Mouse (Mus musculus) CH12.LX (cell line): ENCODE data around the gene Klhl18. TPM values are rescaled to one million over a fixed set of nuclear protein-coding genes. Genes with fewer than 3 reads are reported as not detected.

Experiments used
- DNase-seq: peaks from one replicate; pipeline ENCODE4 v3.0.0-alpha.2; 2013; ENCODE audit errors: extremely low read depth
- H3K27ac ChIP-seq: 2 replicates; pipeline ENCODE4 v1.5.1; 2012; ENCODE audit warnings: low read depth, mild to moderate bottlenecking, control low read depth, moderate library complexity; ENCODE audit not compliant: insufficient read depth
- H3K27me3 ChIP-seq: replicated peaks from 2 replicates; pipeline ENCODE3; 2012; ENCODE audit warnings: inconsistent platforms
- H3K36me3 ChIP-seq, 2 experiments: replicated peaks in 1 of 2; 2 replicates each; pipeline versions ENCODE3 to v1.6.1; 2012; ENCODE audit warnings: inconsistent platforms in 1 of 2, low read length in 1 of 2, mild to moderate bottlenecking in 1 of 2, mixed read lengths in 1 of 2, moderate library complexity in 1 of 2; ENCODE audit not compliant: control insufficient read depth in 1 of 2, insufficient read depth in 1 of 2
- H3K4me1 ChIP-seq, 2 experiments: 2 replicates each; pipeline ENCODE4 v1.6.1; 2012; ENCODE audit warnings: inconsistent platforms in 1 of 2, moderate library complexity in 1 of 2; ENCODE audit not compliant: insufficient read depth in 2 of 2, control insufficient read depth in 1 of 2
- H3K4me2 ChIP-seq: 2 replicates; pipeline ENCODE4 v1.6.1; 2012; ENCODE audit warnings: low read depth, mild to moderate bottlenecking, control low read depth; ENCODE audit not compliant: poor library complexity, insufficient read depth, severe bottlenecking
- H3K4me3 ChIP-seq, 3 experiments: fragments of 150-350 bp in 1 of 3; sonication (generic) in 1 of 3; replicated peaks in 1 of 3; 2 replicates each; pipeline versions ENCODE3 to v1.5.1; 2011 to 2012; ENCODE audit warnings: low read depth in 2 of 3, low read length in 2 of 3, mild to moderate bottlenecking in 2 of 3, moderate library complexity in 2 of 3, control low read depth in 1 of 3, improper control_type of control experiment in 1 of 3, inconsistent platforms in 1 of 3, mixed read lengths in 1 of 3; ENCODE audit not compliant: poor library complexity in 1 of 3
- H3K79me2 ChIP-seq: replicated peaks from 2 replicates; pipeline ENCODE4 v1.6.1; 2012; ENCODE audit warnings: mild to moderate bottlenecking, moderate library complexity; ENCODE audit not compliant: control insufficient read depth, poor library complexity, insufficient read depth, severe bottlenecking; ENCODE audit errors: extremely low read depth
- H3K9ac ChIP-seq: 2 replicates; pipeline ENCODE4 v1.6.1; 2012; ENCODE audit warnings: low read depth, mild to moderate bottlenecking, control low read depth, moderate library complexity; ENCODE audit not compliant: insufficient read depth
- H3K9me3 ChIP-seq: replicated peaks from 2 replicates; pipeline ENCODE3; 2012; ENCODE audit warnings: low read length, inconsistent platforms, mixed read lengths
- BHLHE40 ChIP-seq: IDR thresholded peaks from 2 replicates; pipeline ENCODE4 v1.6.1; 2011; ENCODE audit warnings: mild to moderate bottlenecking, low read depth, low read length, improper control_type of control experiment
- CHD1 ChIP-seq: IDR thresholded peaks from 2 replicates; pipeline ENCODE4 v1.6.1; 2012; ENCODE audit warnings: low read depth, low read length, improper control_type of control experiment, inconsistent platforms
- CHD2 ChIP-seq: IDR thresholded peaks from 2 replicates; pipeline ENCODE4 v1.6.1; 2011; ENCODE audit warnings: low read length, improper control_type of control experiment
- E2F4 ChIP-seq: IDR thresholded peaks from 2 replicates; pipeline ENCODE4 v1.6.1; 2011; ENCODE audit warnings: low read depth, low read length, improper control_type of control experiment; ENCODE audit not compliant: insufficient replicate concordance
- ELF1 ChIP-seq: IDR thresholded peaks from 2 replicates; pipeline ENCODE4 v1.6.1; 2014; ENCODE audit warnings: low read depth, mild to moderate bottlenecking, inconsistent platforms, low read length, improper control_type of control experiment
- EP300 ChIP-seq: IDR thresholded peaks from 2 replicates; pipeline ENCODE4 v1.6.1; 2011; ENCODE audit warnings: low read length, improper control_type of control experiment
- ETS1 ChIP-seq: conservative IDR thresholded peaks from 2 replicates; pipeline ENCODE4 v1.6.1; 2012; ENCODE audit warnings: low read depth, mild to moderate bottlenecking, inconsistent platforms, low read length, improper control_type of control experiment, moderate library complexity
- GABPA ChIP-seq: IDR thresholded peaks from 2 replicates; pipeline ENCODE4 v1.6.1; 2012; ENCODE audit warnings: low read depth, low read length, improper control_type of control experiment, inconsistent platforms; ENCODE audit not compliant: insufficient replicate concordance
- HCFC1 ChIP-seq: IDR thresholded peaks from 2 replicates; pipeline ENCODE4 v1.6.1; 2012; ENCODE audit warnings: low read depth, mild to moderate bottlenecking, inconsistent platforms, low read length, improper control_type of control experiment
- IRF4 ChIP-seq: IDR thresholded peaks from 2 replicates; pipeline ENCODE4 v1.6.1; 2014; ENCODE audit warnings: low read depth, mild to moderate bottlenecking, inconsistent platforms, low read length, improper control_type of control experiment
- JUN ChIP-seq: IDR thresholded peaks from 2 replicates; pipeline ENCODE4 v1.6.1; 2011; ENCODE audit warnings: low read depth, mild to moderate bottlenecking, low read length, improper control_type of control experiment, moderate library complexity; ENCODE audit not compliant: insufficient read depth
- JUND ChIP-seq: conservative IDR thresholded peaks from 2 replicates; pipeline ENCODE4 v1.6.1; 2011; ENCODE audit warnings: low read depth, low read length, improper control_type of control experiment
- KAT2A ChIP-seq: IDR thresholded peaks from 2 replicates; pipeline ENCODE4 v1.6.1; 2012; ENCODE audit warnings: low read length, improper control_type of control experiment, inconsistent platforms; ENCODE audit not compliant: insufficient replicate concordance
- MAFK ChIP-seq: IDR thresholded peaks from 2 replicates; pipeline ENCODE4 v1.6.1; 2011; ENCODE audit warnings: low read length, improper control_type of control experiment; ENCODE audit not compliant: insufficient replicate concordance
- MAX ChIP-seq: IDR thresholded peaks from 2 replicates; pipeline ENCODE4 v1.6.1; 2011; ENCODE audit warnings: low read length, improper control_type of control experiment
- MAZ ChIP-seq: IDR thresholded peaks from 2 replicates; pipeline ENCODE4 v1.6.1; 2012; ENCODE audit warnings: low read depth, mild to moderate bottlenecking, inconsistent platforms, low read length, improper control_type of control experiment, moderate library complexity
- MEF2A ChIP-seq: IDR thresholded peaks from 2 replicates; pipeline ENCODE4 v1.6.1; 2014; ENCODE audit warnings: low read depth, mild to moderate bottlenecking, inconsistent platforms, low read length, improper control_type of control experiment, borderline replicate concordance
- MYC ChIP-seq: IDR thresholded peaks from 2 replicates; pipeline ENCODE4 v1.6.1; 2011; ENCODE audit warnings: low read depth, mild to moderate bottlenecking, improper control_type of control experiment, low read length
- NELFE ChIP-seq: IDR thresholded peaks from 2 replicates; pipeline ENCODE4 v1.6.1; 2011; ENCODE audit warnings: low read depth, low read length, improper control_type of control experiment
- PAX5 ChIP-seq: IDR thresholded peaks from 2 replicates; pipeline ENCODE4 v1.6.1; 2012; ENCODE audit warnings: low read length, inconsistent platforms, mixed read lengths
- POLR2A ChIP-seq: IDR thresholded peaks from 2 replicates; pipeline ENCODE4 v1.6.1; 2011; ENCODE audit warnings: low read depth, mild to moderate bottlenecking, improper control_type of control experiment, low read length
- POLR2AphosphoS2 ChIP-seq: IDR thresholded peaks from 2 replicates; pipeline ENCODE4 v1.6.1; 2011; ENCODE audit warnings: low read depth, low read length, improper control_type of control experiment
- RCOR1 ChIP-seq: conservative IDR thresholded peaks from 2 replicates; pipeline ENCODE4 v1.6.1; 2012; ENCODE audit warnings: low read depth, mild to moderate bottlenecking, inconsistent platforms, low read length, improper control_type of control experiment
- SIN3A ChIP-seq: IDR thresholded peaks from 2 replicates; pipeline ENCODE4 v1.6.1; 2012; ENCODE audit warnings: low read length, improper control_type of control experiment, inconsistent platforms
- TBP ChIP-seq: conservative IDR thresholded peaks from 2 replicates; pipeline ENCODE4 v1.6.1; 2011; ENCODE audit warnings: low read depth, low read length, improper control_type of control experiment
- TCF12 ChIP-seq: IDR thresholded peaks from 2 replicates; pipeline ENCODE4 v1.6.1; 2014; ENCODE audit warnings: low read depth, mild to moderate bottlenecking, inconsistent platforms, low read length, improper control_type of control experiment
- USF2 ChIP-seq: conservative IDR thresholded peaks from 2 replicates; pipeline ENCODE4 v1.6.1; 2011; ENCODE audit warnings: low read depth, low read length, improper control_type of control experiment
- ZKSCAN1 ChIP-seq: IDR thresholded peaks from 2 replicates; pipeline ENCODE4 v1.6.1; 2012; ENCODE audit warnings: low read depth, inconsistent platforms, low read length, improper control_type of control experiment, borderline replicate concordance
- ZMIZ1 ChIP-seq: IDR thresholded peaks from 2 replicates; pipeline ENCODE4 v1.6.1; 2012; ENCODE audit warnings: low read depth, mild to moderate bottlenecking, inconsistent platforms, low read length, improper control_type of control experiment
- ZNF384 ChIP-seq: IDR thresholded peaks from 2 replicates; pipeline ENCODE4 v1.6.1; 2012; ENCODE audit warnings: low read depth, low read length, improper control_type of control experiment, inconsistent platforms
- dilution Hi-C: fragments of 300-500 bp; cut with MboI; formaldehyde crosslinking; loops from 2 replicates; pipeline ENCODE4 v1.14.3; 2020; ENCODE audit warnings: low sequenced_read_pairs; ENCODE audit not compliant: extremely low pct_unique_long_range_greater_than_20kb, extremely low pct_ligation_motif_present
- in situ Hi-C: fragments of 300-500 bp; cut with MboI; formaldehyde crosslinking; loops from 3 replicates; pipeline ENCODE4 v1.14.3; 2019; ENCODE audit warnings: low sequenced_read_pairs, low pct_ligation_motif_present, low pct_unique_long_range_greater_than_20kb, mixed read lengths
- polyA plus RNA-seq: library from polyadenylated mRNA; unstranded; fragments of >175 nt; gene quantifications from 2 replicates; pipeline ENCODE4 v1.2.1, GENCODE M21; 2012; ENCODE audit warnings: low read depth; ENCODE audit not compliant: insufficient read length
- total RNA-seq, 2 experiments: library from RNA; depleted of rRNA; stranded (reverse); fragments of 300-350 nt in 1 of 2; fragments of >200 nt in 1 of 2; gene quantifications; 2 replicates each; pipeline ENCODE4 v1.2.3; 2012 to 2014

The Klhl18 gene
- total and polyA plus RNA-seq, 3 experiments = 3.0 to 10.1 (median 4.8) TPM

GRCm38 (mm10) chr9:110436041-110436440 is 40.5 kb downstream of the Klhl18 start:
- Histone ChIP-seq H3K79me2 (no peaks in the 10 kb centered on the region), H3K27me3 (no peaks in the 10 kb centered on the region), H3K27ac (no peak overlapping the region; the same call in 1 of the 2 replicates), H3K4me1 (peaks cover 30 to 88% of the 10 kb centered on the region in 2 experiments), H3K9me3 (no peaks in the 10 kb centered on the region), H3K9ac (no peak overlapping the region), H3K36me3 (peaks cover 7 to 50% of the 10 kb centered on the region in 2 experiments), H3K4me3 (peak overlapping the region in 2 of 3 experiments; percentile 5 to 39), H3K4me2 (no peak overlapping the region)
- no peak for TF ChIP-seq MYC
- no peak for TF ChIP-seq IRF4
- 0 out of 2 replicates have a peak, but pooled peaks have one; percentile 35 for TF ChIP-seq EP300
- TF ChIP-seq PAX5 = no peak
- TF ChIP-seq ETS1 = peak; percentile 57; the same call in 1 of the 2 replicates
- peak; percentile 26; the same call in 1 of the 2 replicates for TF ChIP-seq JUND
- peak; percentile 53 for DNase-seq
- dilution Hi-C loops = no loop called here
- in situ Hi-C loops = no loop called here

DNA sequence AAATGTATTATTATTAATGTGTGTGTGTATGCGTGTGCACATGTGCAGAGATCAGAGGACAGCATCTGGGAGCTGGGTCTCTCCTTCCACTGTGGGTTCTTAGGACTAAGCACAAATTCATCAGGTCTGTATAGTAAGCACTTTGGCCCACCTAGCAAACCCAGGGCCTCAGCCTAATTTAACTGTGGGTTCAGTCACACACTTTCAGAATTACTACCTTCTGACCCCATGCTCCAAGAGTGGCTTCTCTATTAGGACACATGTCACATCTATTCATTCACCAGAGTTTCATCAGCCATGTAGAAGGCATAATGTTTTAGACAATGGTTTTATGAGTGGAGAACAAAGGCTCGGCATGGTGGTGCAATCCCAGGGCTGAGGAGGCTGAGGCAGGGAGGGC is 43.4 kb downstream of the Klhl18 start:
- H3K4me2 ChIP-seq = peak overlapping the region; percentile 41; the same call in 1 of the 2 replicates
- peaks cover 24 to 70% of the 10 kb centered on the region in 2 experiments for H3K36me3 ChIP-seq
- DNase-seq = peak; percentile 79
- dilution Hi-C loops = no loop called here
- in situ Hi-C loops = no loop called here
- H3K79me2 ChIP-seq = no peaks in the 10 kb centered on the region
- no peak overlapping the region for H3K4me3 ChIP-seq
- H3K9me3 ChIP-seq = no peaks in the 10 kb centered on the region
- H3K9ac ChIP-seq = peak overlapping the region; percentile 51; the same call in 1 of the 2 replicates
- no peaks in the 10 kb centered on the region for H3K27me3 ChIP-seq
- peak overlapping the region; percentile 80; the same call in 1 of the 2 replicates for H3K27ac ChIP-seq
- H3K4me1 ChIP-seq = peaks cover 26 to 67% of the 10 kb centered on the region in 2 experiments
- TF ChIP-seq POLR2A (peak; percentile 17; the same call in 1 of the 2 replicates), ELF1 (no peak), TBP (peak; percentile 46; the same call in 1 of the 2 replicates), GABPA (no peak), BHLHE40 (peak; percentile 80), EP300 (peak; percentile 97), ZMIZ1 (peak; percentile 55; the same call in 1 of the 2 replicates), PAX5 (no peak), MAZ (0 out of 2 replicates have a peak, but pooled peaks have one; percentile 62), ETS1 (peak; percentile 86), E2F4 (no peak), MAFK (peak; percentile 82), JUN (peak; percentile 85), CHD2 (peak; percentile 74), POLR2AphosphoS2 (peak; percentile 38; the same call in 1 of the 2 replicates), IRF4 (peak; percentile 98), JUND (peak; percentile 88), TCF12 (peak; percentile 88), RCOR1 (peak; percentile 72; the same call in 1 of the 2 replicates), CHD1 (peak; percentile 31; the same call in 1 of the 2 replicates), SIN3A (peak; percentile 77), MAX (peak; percentile 87), MEF2A (peak; percentile 93), MYC (peak; percentile 97), ZNF384 (peak; percentile 47), USF2 (no peak), ZKSCAN1 (no peak), HCFC1 (no peak), KAT2A (0 out of 2 replicates have a peak, but pooled peaks have one; percentile 47), NELFE (peak; percentile 43; the same call in 1 of the 2 replicates)
